Mouse (Mus musculus) adrenal gland, adult 18-20 months (tissue): ENCODE data around the gene Smug1. TPM values are rescaled to one million over a fixed set of nuclear protein-coding genes. Genes with fewer than 3 reads are reported as not detected.
A peak's percentile ranks its signal among the peaks of the same experiment; 100 is the strongest.

ENCODE experiments used
- DNase-seq, 2 experiments: peaks; one replicate each; pipeline ENCODE4 v3.0.0; 2021 to 2022; ENCODE audit warnings: low spot score in 2 of 2
- total RNA-seq, 2 experiments: library from RNA; stranded (reverse); gene quantifications; 1 replicate in 1 of 2; 2 replicates in 1 of 2; pipeline ENCODE4 v1.2.3; 2021

Smug1 gene
- total RNA-seq, 2 experiments from 2014 or later: 12.5 to 13.2 TPM

GRCm38 (mm10) chr15:103178137-103178536 lies 11.2 kb upstream of the Smug1 start:
- DNase-seq: peak in 1 of 2 experiments; percentile 43

DNA sequence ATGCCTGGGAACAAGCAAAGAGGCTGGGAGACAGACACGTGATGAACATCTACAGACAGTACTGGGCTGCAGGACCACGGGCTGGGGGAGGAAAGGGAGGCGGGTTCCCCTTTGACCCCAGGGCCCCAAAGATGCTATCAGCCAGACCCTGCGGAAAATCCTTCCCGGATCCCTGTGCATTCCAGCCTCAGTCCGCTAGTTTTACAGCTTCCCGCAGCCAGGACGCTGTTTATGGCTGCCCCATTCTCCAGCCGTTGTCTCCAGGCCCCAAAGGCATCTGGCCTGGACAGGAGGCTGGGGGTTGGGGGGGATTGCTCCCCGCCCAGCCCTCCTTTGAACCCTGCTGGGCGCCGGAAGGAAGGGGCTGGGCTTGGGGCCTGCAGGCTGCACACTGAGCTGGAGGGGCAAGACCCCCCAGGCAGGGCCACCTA lies 10.7 kb upstream of the Smug1 start:
- no peak for DNase-seq

- DNase-seq: peak; percentile 91 to 95
These were observed 10.1 kb upstream of the Smug1 start for GRCm38 (mm10) chr15:103176874-103177421.

- no peak for DNase-seq
These were observed 6.4 kb upstream of the Smug1 start for GRCm38 (mm10) chr15:103173251-103173650.

GRCm38 (mm10) chr15:103172537-103172936 lies 5.6 kb upstream of the Smug1 start:
- peak; percentile 51 to 60 for DNase-seq

GRCm38 (mm10) chr15:103171276-103171675 lies 4.4 kb upstream of the Smug1 start:
- DNase-seq: peak in 1 of 2 experiments; percentile 52

- no peak for DNase-seq
These were observed 3.4 kb upstream of the Smug1 start for GRCm38 (mm10) chr15:103170316-103170679.

DNA sequence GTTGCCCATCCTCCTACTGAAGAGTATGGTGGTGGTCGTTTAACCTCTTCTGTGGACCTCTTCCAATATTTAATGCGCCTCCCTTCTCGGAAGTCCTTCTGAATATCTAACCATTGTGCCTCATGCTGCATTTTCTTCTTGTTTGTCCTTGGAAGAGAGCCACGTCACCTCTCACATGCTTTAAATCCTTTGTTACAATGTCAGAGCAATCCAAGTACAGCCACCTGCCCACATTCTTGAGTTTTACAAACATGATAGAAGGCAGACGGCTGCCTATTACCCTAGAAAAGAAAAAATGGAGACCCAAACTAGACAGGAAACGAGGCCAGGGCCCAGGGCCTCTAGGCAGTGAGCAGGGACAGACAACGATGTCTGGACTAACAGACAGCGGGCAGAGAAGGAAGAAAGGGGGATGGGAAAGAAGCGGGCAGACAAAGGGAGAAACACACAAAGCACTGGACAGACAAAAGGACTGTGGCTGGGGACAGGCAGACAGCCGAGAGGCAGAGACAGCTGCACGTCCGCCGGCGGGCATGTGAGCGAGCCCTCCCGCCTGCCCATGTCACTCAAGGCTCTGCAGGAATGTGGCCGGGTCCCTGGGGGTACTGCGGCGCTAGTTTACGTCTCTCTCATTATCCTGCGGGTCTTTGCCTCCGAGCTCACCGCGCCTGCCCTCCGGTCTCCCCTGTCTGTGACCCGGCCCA lies 2.9 kb upstream of the Smug1 start:
- DNase-seq: no peak

- DNase-seq: peak in 1 of 2 experiments; percentile 50
These were observed 2.1 kb upstream of the Smug1 start for GRCm38 (mm10) chr15:103168801-103169611.

DNA sequence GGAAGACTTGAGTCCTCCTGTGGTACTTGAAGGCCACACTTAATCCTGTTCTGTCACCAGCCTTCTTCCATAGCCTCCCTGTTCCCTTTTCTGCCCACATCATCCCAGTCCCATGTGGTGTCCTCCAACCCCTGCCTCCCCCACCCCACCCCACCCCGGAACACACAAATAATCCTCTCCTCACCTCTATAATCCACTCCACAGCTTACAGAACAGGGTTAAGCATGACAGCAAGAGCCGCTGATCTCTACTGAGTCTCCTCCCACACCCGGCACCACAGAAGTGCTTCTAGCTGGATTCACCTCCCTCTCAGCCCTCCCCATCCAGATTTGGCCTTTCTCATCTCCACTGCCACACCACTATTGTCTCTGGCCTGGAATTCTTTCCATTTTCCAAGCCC lies 894 bp upstream of the Smug1 start:
- DNase-seq: no peak

DNA sequence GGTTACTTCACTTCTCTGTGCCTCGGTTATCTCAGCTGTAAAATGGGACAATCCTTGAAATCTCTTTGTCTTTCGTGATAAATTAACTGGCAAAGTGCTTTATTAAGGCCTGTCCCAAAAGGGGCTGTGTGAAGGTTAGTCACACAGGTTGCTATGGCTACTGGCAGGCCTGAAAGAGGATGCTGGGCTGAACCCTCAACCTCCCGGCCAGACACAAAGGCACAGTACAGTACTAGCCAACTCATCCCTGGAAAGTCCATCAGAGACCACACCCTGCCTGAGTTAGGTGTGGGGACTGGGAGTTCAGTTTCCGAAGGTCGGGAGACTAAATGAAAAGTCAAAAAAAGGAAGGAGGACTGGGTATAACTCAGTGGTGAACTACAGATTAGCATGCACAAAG lies 968 bp downstream of the Smug1 start:
- DNase-seq: no peak

DNA sequence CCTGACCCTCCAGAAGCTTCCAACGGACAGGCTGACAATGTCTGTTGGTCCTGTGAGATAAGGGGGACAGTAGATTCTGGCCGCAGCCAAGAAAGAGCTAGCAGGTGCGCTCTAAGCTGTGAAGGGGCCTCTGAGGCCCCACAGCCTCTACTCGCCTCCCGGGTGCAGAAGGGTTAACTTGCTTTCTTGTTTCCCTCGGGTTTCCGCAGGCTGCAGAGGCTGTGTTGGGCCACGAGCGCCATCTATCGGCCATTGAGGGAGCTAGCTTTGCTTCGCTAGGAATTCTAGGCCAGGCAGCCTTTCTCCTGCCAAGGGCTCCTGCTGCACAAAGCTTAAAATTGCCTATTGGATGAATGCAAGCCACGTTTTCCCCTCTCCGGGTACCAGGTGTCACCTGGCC lies 1.5 kb downstream of the Smug1 start:
- peak; percentile 88 to 91 for DNase-seq

GRCm38 (mm10) chr15:103163182-103163919 lies 3.5 kb downstream of the Smug1 start:
- DNase-seq: peak; percentile 78 to 80

GRCm38 (mm10) chr15:103157585-103157984 lies 9.3 kb downstream of the Smug1 start:
- DNase-seq: no peak

DNA sequence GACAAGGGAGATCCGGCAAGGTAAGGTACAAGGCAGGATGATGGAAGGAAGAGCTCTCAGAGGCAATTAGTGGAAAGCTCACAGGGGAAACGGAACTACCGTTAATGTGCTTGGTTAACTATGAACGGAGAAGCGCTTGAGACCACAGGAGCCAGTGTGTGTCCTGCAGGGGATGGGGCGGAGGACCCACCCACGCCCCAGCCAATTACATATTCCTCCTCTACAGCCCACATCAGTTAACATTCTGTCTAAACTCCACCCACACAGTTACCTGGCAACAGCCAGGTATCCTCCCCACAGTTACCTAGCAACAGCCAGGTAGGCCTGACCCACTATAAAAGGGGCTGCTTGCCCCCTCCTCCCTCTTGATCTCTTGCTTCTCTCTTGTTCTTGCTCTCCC lies 10.0 kb downstream of the Smug1 start:
- DNase-seq: no peak

DNA sequence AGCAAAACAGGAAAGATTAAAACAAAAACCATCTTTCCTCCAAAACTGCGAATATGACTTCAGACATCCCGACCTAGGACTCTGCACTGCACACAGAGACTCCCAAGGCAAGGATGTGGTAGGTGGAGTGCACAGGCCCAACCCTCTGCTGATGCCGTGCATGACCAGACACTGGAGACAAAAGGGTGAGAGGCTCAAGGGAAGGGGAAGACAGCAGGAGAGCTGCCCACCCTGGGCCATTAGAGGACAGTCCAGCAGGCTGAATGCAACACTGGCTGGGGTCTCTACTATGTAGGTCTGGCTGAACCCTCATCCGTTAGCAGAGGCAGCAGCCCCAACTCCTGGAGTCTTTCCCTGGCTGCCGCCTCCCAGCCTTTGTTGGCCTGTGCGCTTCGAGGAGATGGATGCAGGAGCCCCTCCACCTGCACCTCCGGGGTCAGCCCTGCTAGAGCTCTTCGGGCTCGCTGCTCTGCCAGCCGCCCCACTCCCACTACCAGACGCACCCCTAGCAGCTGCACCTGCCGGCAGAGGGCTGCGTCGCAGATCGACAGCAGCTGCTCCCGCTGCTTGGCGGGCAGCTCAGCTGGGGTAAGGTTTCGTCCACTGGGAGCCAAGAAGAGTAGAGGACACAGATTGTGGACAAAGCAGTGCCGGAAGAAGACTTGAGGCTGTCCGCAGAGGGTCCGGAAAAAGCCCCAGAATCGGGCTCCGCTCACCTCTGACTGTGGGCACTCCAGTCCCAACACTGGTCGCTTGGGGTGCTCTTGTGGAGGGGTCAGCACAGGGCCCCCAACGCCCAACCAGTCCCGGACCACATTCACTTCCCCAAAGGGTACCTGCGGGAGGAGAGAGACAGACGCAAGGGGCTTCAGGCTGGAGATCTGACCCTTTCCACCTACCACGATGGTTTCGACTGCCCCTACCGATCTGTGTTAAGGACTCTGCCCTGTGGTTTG lies 11.2 kb downstream of the Smug1 start:
- DNase-seq: no peak

DNA sequence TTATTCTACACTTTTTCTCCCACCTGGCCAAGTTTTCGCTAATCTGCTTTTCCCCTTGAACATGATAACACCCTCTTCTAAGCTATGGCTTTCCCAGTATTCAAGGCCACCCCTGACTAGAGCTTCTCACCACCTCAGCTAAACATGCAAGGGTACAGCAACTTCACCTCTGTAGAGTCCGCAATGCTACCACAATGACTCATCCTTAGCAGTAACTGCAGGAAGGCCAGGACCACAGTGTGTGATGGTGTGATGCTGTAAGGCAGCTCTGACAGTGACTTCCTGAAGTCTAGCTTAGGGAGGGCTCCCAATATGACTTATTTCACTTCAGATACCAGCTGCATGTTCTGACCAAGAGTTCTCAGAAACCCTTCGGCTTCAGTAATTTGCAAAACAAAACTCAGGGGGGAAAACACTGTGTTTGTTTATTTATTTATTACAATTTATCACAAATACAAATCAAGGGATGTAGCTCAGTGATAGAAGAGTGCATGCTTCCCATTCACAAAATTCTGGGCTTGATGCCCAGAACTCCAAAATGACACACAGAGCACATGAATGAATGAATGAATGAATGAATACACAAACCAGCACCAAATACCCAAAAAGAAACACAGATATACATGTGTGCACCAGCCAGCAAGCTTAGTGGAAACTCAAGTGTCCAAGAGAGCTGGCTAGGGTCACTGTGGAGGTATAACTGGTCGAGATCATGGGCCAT lies 13.8 kb downstream of the Smug1 start:
- DNase-seq: no peak

DNA sequence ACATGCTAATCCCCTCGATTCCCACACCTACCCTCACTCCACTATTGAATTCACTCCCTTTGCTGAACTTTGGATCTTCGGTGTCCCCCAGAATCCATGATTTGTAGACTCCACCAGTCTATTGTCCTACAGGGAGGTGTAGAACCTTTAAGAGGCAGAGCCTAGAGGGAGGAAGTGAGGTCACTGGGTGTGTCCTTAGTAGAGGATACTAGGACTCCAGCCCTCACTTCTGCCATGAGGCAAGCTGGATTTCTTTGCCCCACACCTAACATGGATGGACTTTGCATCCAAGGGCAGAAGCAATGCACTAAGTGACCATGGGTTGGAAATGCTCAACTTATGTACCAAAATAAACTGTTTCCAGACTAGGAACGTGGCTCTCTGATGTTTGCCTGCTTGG lies 14.5 kb downstream of the Smug1 start:
- no peak for DNase-seq

- DNase-seq: no peak
These were observed 19.1 kb downstream of the Smug1 start for GRCm38 (mm10) chr15:103147779-103148178.

DNA sequence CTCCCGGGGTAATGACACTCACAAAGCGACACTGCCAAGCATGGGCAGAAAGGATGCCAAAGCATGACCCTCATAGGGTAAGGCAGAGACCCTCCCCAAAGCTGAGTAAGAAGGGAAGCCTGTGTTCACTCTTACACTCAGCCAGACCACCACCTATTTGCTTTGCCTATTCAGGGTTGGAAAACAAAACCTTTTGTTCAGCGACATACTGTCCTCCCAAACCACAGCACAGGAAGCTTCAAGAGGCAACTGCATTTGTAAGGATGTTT lies 19.5 kb downstream of the Smug1 start:
- no peak for DNase-seq
